Mouse (Mus musculus): Measurements from ENCODE around the gene Zic4. TPM values are rescaled to one million over a fixed set of nuclear protein-coding genes. Genes with fewer than 3 reads are reported as not detected.

The Zic4 gene
- polyA plus RNA-seq (2017; shearing (Covaris generic)) = under 1 TPM; 0.07 to 0.33 TPM

GRCm38 (mm10) chr9:91361856-91362601, at the start of gene Zic4:
TSS of gene Zic4 (plus strand) at chr9:91362413.

GRCm38 (mm10) chr9:91365664-91366063, 3.5 kb downstream of the Zic4 start, which contains the start of gene Zic1:
TSS of gene Zic1 (minus strand) at chr9:91365810.

Other genes with a start within 250 kb of the Zic4 start
- gene Zic1, start 3.4 kb downstream of the Zic4 start, polyA plus RNA-seq (2017; shearing (Covaris generic)) = not detected

All from activated CD4-positive, CD25-positive, alpha-beta regulatory T cell (primary cell).